Mouse (Mus musculus) 3134 (cell line): ENCODE results near the gene Uba1y.
"Not testable (repeated sequence)": the region's sequence is repeated elsewhere in the genome, so short reads cannot be mapped to it uniquely, and the experiment has no call there.

Experiments
- DNase-seq: peaks from one replicate; pipeline ENCODE4 v3.0.0-alpha.2; 2011; ENCODE audit warnings: low spot score; ENCODE audit not compliant: insufficient read length; ENCODE audit errors: extremely low read depth

Uba1y gene

DNA sequence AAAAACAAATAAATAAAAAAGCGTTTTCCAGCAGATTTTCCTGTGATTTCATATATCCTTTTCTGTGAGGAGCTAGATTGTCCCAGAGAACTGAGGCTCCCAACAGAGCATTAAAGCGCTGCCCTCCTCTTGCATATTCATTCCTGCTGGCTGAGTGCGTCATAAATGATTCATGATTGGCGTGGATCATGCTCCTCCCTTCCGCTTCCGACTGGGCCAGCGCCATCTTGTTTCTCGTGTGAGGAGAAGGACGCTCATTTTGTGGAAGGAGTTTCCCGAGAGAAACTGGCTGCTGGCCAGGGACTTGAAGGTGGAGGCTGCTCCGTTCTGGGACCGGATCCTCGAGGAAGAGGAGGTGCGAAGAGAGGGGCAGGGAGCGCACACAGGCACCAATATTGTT is at the start of gene Uba1y:
Gene Uba1y, plus strand, starts transcription at position 254 of the 400 bp plus-strand sequence.
- DNase-seq, result no peak

DNA sequence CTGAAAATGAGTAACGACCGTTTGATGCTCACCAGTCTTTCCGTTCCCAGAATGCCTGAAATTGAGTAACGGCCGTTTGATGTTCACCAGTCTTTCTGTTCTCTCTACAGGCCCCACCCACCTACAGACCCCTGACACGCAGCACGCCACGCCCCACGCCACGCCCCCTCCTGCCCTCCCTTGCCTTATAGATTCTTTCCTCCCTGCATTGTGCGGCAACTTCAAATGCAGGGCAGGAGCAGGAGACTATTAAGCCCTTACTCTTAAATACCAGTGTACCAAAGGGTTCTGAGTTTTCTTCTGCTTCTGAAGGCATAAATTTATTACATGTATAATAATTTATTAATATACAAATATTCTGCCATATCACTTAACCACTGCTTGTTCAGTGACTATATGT is 21.1 kb upstream of the Uba1y start, which contains the start of gene Zfy1:
Gene Zfy1, minus strand, starts transcription at position 101 of the 400 bp plus-strand sequence.
- not testable (repeated sequence) for DNase-seq

DNA sequence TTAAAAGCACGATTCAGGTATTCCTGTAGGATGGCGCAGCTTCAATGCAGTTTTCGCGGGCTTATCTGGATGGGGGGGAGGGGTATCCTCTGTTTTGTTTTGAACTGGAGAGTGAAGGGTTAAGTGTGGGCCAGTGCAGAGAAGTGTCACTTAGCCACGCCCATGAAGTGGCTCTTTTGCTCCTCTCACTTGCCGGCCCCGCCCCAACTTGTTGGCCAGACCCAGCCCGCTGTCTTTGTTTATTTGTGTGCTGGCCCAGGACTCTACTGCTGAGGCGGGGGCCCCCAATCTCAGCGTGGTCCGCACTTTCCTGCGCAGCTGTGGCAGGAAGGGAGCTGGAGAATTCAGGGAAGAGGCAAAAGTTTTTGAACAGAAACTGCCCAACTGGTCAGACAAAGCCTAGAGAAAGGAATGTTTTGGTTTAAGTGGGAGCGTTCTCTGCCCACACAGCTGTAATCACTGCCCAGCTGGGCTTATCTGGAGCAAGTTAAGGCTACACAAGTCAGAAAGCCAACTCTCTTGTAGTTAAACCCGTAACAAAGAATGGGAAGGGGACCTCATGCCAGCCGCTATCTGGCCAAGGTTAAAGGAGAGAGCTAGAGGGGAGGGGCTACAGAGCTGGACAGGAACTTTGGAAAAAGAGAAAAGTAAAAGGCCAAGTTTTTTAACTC is 9.3 kb upstream of the Uba1y start:
- no peak for DNase-seq

DNA sequence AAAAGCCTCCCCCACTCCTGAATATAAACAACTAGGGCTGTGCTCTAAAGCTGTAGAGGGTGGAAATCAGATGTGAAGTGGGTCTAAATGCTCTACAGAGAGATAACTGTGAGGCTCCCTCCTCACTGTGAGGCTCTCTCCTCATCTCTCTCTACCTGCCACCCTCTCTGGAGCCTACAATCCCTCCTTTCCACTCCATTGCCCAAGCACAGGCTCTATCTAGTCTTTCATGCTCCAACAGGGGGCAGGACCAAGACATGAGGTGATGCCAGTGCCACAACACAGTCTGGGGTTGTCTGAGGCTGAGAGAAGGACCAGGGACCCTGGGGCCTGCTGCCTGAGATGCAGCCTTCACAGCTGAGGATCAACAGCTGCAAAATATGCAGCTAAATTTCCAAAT is 54.0 kb downstream of the Uba1y start:
- DNase-seq, result no peak

DNA sequence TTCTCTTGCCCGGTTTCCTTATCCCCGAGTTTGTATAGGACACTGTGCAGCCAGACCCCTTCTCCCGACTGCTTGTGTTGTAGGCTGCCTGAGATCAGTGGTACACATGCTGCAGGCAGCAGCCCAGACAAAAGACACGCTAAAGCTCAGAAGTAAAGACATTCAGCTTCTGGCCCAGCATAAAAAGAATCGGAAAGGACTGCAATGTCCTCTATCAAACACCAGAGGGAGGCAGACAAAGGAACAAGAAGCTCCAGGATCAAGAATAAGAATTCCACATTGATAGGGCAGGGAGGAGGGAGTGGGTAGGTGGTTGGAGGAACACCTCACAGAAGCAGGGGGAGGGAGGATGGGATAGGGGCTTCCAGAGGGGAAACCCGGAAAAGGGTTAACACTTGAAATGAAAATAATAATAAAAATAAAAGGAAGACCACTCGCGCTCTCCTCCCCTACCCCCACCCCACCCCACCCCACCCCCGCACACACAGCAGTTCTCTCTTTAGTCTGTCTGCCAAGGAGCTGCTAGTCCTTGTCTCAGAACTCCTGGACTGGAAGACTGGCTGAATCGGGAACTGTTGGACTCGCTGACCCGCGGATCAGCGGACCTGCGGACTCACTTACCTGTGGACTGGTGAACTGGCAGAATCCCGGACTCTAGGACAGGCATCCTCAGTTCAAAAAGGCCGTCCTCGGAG is 54.6 kb downstream of the Uba1y start:
- no peak for DNase-seq
